Comparison of ENCODE assay signal across 8 mouse cellular contexts in genomic region chr9:96196636-96197181, GRCm38 (mm10). TPM values are rescaled to one million over a fixed set of nuclear protein-coding genes. Genes with fewer than 3 reads are reported as not detected.
DNase-seq lines count a peak whose midpoint lies in the region; ATAC-seq and TF ChIP-seq lines count a peak whose summit lies in the region.

No protein-coding gene starts in this region.

- peak; percentile 27 to 43 for DNase-seq in urinary bladder, adult 18-20 months (ENCODE audit: low spot score in 2 of 2)
- DNase-seq in urinary bladder, postnatal 10 days (ENCODE audit: low spot score): no peak
- DNase-seq in embryo, embryonic 11 days: peak; percentile 66
- peak; percentile 33 for DNase-seq in gastrocnemius, postnatal 25 days
- DNase-seq in splenic B cell, adult 2 months (ENCODE audit: low read depth, low spot score): peak; percentile 53

- 0 out of 2 replicates have a peak, but pooled peaks cover 7% of the 10 kb centered on the region for H3K4me1 ChIP-seq in intestine, postnatal 0 days (replicated peaks; ENCODE audit: control insufficient read depth, insufficient read depth, low read length)
- peaks cover 18% of the 10 kb centered on the region for H3K4me1 ChIP-seq in limb, embryonic 15.5 days
- H3K4me1 ChIP-seq in midbrain, embryonic 16.5 days (ENCODE audit: control insufficient read depth, insufficient read depth, low read length): peaks cover 14% of the 10 kb centered on the region

- no peaks in the 10 kb centered on the region for H3K9me3 ChIP-seq in intestine, postnatal 0 days (ENCODE audit: control insufficient read depth)
- no peaks in the 10 kb centered on the region for H3K9me3 ChIP-seq in limb, embryonic 15.5 days
- H3K9me3 ChIP-seq in midbrain, embryonic 16.5 days (replicated peaks; ENCODE audit: control insufficient read depth, low read length, poor library complexity, severe bottlenecking): no peaks in the 10 kb centered on the region

- peak overlapping the region; percentile 81 for H3K9ac ChIP-seq in intestine, postnatal 0 days (ENCODE audit: low read depth, low read length)
- peak overlapping the region; percentile 79 for H3K9ac ChIP-seq in limb, embryonic 15.5 days
- peak overlapping the region; percentile 76 for H3K9ac ChIP-seq in midbrain, embryonic 16.5 days (ENCODE audit: low read depth, low read length)

- no peaks in the 10 kb centered on the region for H3K27me3 ChIP-seq in intestine, postnatal 0 days (replicated peaks; ENCODE audit: control insufficient read depth, insufficient read depth, low read length)
- H3K27me3 ChIP-seq in limb, embryonic 15.5 days: no peaks in the 10 kb centered on the region
- H3K27me3 ChIP-seq in midbrain, embryonic 16.5 days (ENCODE audit: control insufficient read depth, insufficient read depth, low read depth, low read length): no peaks in the 10 kb centered on the region
- no peaks in the 10 kb centered on the region for H3K27me3 ChIP-seq in splenic B cell, adult 2 months (ENCODE audit: control insufficient read depth, insufficient read depth, low read length, poor library complexity, severe bottlenecking)

- TF ChIP-seq CTCF in intestine, postnatal 0 days (IDR thresholded peaks at IDR 0.05; ENCODE audit: low read depth): peak; percentile 54

- peak overlapping the region; percentile 78 for H3K4me3 ChIP-seq in intestine, postnatal 0 days (ENCODE audit: low read depth, low read length)
- peak overlapping the region; percentile 87 for H3K4me3 ChIP-seq in limb, embryonic 15.5 days
- H3K4me3 ChIP-seq in midbrain, embryonic 16.5 days (ENCODE audit: low read depth, low read length): peak overlapping the region; percentile 92

- H3K27ac ChIP-seq in intestine, postnatal 0 days (ENCODE audit: low read depth, low read length): peak overlapping the region; percentile 95
- peak overlapping the region; percentile 82 for H3K27ac ChIP-seq in limb, embryonic 15.5 days
- peak overlapping the region; percentile 58; the same call in 1 of the 2 replicates for H3K27ac ChIP-seq in midbrain, embryonic 16.5 days (ENCODE audit: low read length)

- no peaks in the 10 kb centered on the region for H3K36me3 ChIP-seq in intestine, postnatal 0 days (ENCODE audit: control insufficient read depth, insufficient read depth)
- no peaks in the 10 kb centered on the region for H3K36me3 ChIP-seq in limb, embryonic 15.5 days
- H3K36me3 ChIP-seq in midbrain, embryonic 16.5 days (ENCODE audit: control insufficient read depth, insufficient read depth, low read length): no peaks in the 10 kb centered on the region
- no peaks in the 10 kb centered on the region for H3K36me3 ChIP-seq in splenic B cell, adult 2 months (ENCODE audit: control insufficient read depth, insufficient read depth, low read length, poor library complexity, severe bottlenecking)

- ATAC-seq in intestine, postnatal 0 days: peak; percentile 26
- ATAC-seq in limb, embryonic 15.5 days (ENCODE audit: insufficient number of reproducible peaks, low FRiP score, low TSS enrichment, low read depth): no peak
- peak; percentile 47 for ATAC-seq in midbrain, embryonic 16.5 days

- under 1% methylated on average over 20 of the region's 20 CpGs for WGBS in intestine, postnatal 0 days
- under 1% methylated on average over 20 of the region's 20 CpGs for WGBS in limb, embryonic 15.5 days
- WGBS in midbrain, embryonic 16.5 days: 0% methylated on average over 20 of the region's 20 CpGs

- H3K4me2 ChIP-seq in intestine, postnatal 0 days (replicated peaks; ENCODE audit: low read depth): peak overlapping the region; percentile 95
- peak overlapping the region; percentile 91 for H3K4me2 ChIP-seq in limb, embryonic 15.5 days
- H3K4me2 ChIP-seq in midbrain, embryonic 16.5 days (ENCODE audit: low read length): peak overlapping the region; percentile 99

RNA-seq across cellular contexts. Expression of gene Tfdp2, which starts 0.6 kb away (rescaled TPM):
- 10 to 100 TPM; 32.5 to 36.5 TPM for total RNA-seq in gastrocnemius, postnatal 25 days (2021)
- 42.9 and 43.2 TPM in 2 replicates for polyA plus RNA-seq in intestine, postnatal 0 days (2015; fragmentation: Nextera tagmentation; extraction: Ambion mirVana)
- 30.0 and 30.8 TPM in 2 replicates for polyA plus RNA-seq in limb, embryonic 15.5 days (2015; fragmentation: Nextera tagmentation; extraction: Ambion mirVana)
- 16.0 and 22.3 TPM in 2 replicates for polyA plus RNA-seq in midbrain, embryonic 16.5 days (2015; fragmentation: Nextera tagmentation; extraction: Ambion mirVana)
